In the genomic region with DNA sequence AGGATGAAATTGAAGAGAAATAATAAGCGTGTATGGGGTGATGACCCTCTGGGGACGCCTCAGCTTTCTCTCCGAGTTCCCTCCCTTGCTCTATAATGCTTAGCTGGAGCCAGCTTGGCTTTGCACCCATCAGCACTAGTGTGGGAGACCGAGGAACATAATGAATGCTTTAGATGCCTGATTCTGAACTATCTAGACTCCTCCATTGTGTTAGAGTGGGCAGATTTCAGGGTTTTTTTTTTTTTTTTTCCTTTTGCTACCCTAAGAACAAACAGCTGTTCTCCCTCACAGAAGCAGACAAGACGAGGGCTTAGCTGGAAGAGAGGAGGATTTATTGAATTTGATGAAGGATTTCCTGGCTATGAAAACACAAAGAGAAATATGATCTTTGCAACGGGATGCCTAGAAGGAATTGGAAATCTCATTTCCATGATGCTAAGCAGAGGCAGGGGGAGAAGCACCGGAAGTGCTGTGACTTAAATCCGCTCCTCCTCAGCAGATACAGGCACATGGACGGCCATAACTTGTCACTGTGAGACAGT, we compare ENCODE assay signal across 16 mouse cellular contexts.
DNase-seq lines count a peak whose midpoint lies in the region; ATAC-seq lines count a peak whose summit lies in the region.
"Had no signal": no experiment of that assay in that cellular context is flagged by ENCODE, and none has a peak within 500 bp of the region (broad histone marks: within the 10 kb centered on the region; RNA-seq: fewer than 3 reads in every experiment).

No protein-coding gene starts in this region.

- H3K9ac ChIP-seq in kidney, embryonic 14.5 days (ENCODE audit: low read depth, low read length), result no peak overlapping the region
- H3K9ac ChIP-seq in embryonic facial prominence, embryonic 13.5 days, result no peak overlapping the region
- H3K9ac ChIP-seq: forebrain, embryonic 13.5 days; liver, embryonic 13.5 days; midbrain, embryonic 13.5 days had no signal

- no peaks in the 10 kb centered on the region for H3K4me1 ChIP-seq in kidney, embryonic 14.5 days (ENCODE audit: control insufficient read depth, insufficient read depth, low read length)
- peaks cover 3% of the 10 kb centered on the region; the same call in 1 of the 2 replicates for H3K4me1 ChIP-seq in embryonic facial prominence, embryonic 13.5 days
- H3K4me1 ChIP-seq: forebrain, embryonic 13.5 days; liver, embryonic 13.5 days; midbrain, embryonic 13.5 days had no signal

- no peaks in the 10 kb centered on the region for H3K27me3 ChIP-seq in kidney, embryonic 14.5 days (ENCODE audit: control insufficient read depth, insufficient read depth, low read length)
- H3K27me3 ChIP-seq in embryonic facial prominence, embryonic 13.5 days, result no peaks in the 10 kb centered on the region
- H3K27me3 ChIP-seq: forebrain, embryonic 13.5 days; liver, embryonic 13.5 days; midbrain, embryonic 13.5 days had no signal

- DNase-seq in kidney, adult 9 months, result no peak
- peak; percentile 9 to 22 for DNase-seq in left cerebral cortex, adult 18-20 months (ENCODE audit: low spot score in 2 of 2)
- no peak for DNase-seq in left cerebral cortex, postnatal 10 days (ENCODE audit: extremely low spot score in 1 of 2, low spot score in 2 of 2)
- peak; percentile 30 for DNase-seq in mesoderm, embryonic 11.5 days (ENCODE audit: low read depth, low spot score)
- no peak for DNase-seq in gastrocnemius, postnatal 25 days
- DNase-seq: adrenal gland, postnatal 10 days; cerebellum, adult 9-10 months; gastrocnemius, adult 2 months; heart, postnatal 36 days; liver, embryonic 13.5 days; lung, postnatal 36 days had no signal

- H3K36me3 ChIP-seq in kidney, embryonic 14.5 days (ENCODE audit: control insufficient read depth, insufficient read depth, low read length), result no peaks in the 10 kb centered on the region
- no peaks in the 10 kb centered on the region for H3K36me3 ChIP-seq in embryonic facial prominence, embryonic 13.5 days
- H3K36me3 ChIP-seq: liver, embryonic 13.5 days; midbrain, embryonic 13.5 days had no signal

- H3K27ac ChIP-seq in kidney, embryonic 14.5 days (ENCODE audit: low read depth, low read length), result 0 out of 2 replicates have a peak overlapping the region, but pooled peaks have one; percentile 1
- H3K27ac ChIP-seq in embryonic facial prominence, embryonic 13.5 days, result 0 out of 2 replicates have a peak overlapping the region, but pooled peaks have one; percentile 28
- H3K27ac ChIP-seq: forebrain, embryonic 13.5 days; gastrocnemius, adult 2 months; left cerebral cortex, adult 2 months; liver, embryonic 13.5 days; midbrain, embryonic 13.5 days had no signal

- H3K4me3 ChIP-seq in kidney, embryonic 14.5 days (ENCODE audit: low read length), result no peak overlapping the region
- no peak overlapping the region for H3K4me3 ChIP-seq in embryonic facial prominence, embryonic 13.5 days
- H3K4me3 ChIP-seq: forebrain, embryonic 13.5 days; gastrocnemius, adult 2 months; left cerebral cortex, adult 2 months; liver, embryonic 13.5 days; midbrain, embryonic 13.5 days had no signal

- intact Hi-C loops in left cerebral cortex, postnatal 10 days (cut with DNase I), result no loop called here

- no peaks in the 10 kb centered on the region for H3K9me3 ChIP-seq in kidney, embryonic 14.5 days (ENCODE audit: control insufficient read depth, low read length)
- H3K9me3 ChIP-seq in embryonic facial prominence, embryonic 13.5 days, result no peaks in the 10 kb centered on the region
- H3K9me3 ChIP-seq: forebrain, embryonic 13.5 days; liver, embryonic 13.5 days; midbrain, embryonic 13.5 days had no signal

- 24% methylated on average over 9 of the region's 9 CpGs for WGBS in kidney, embryonic 14.5 days
- 35% methylated on average over 9 of the region's 9 CpGs for WGBS in embryonic facial prominence, embryonic 13.5 days

- ATAC-seq in kidney, embryonic 14.5 days (ENCODE audit: low FRiP score, low TSS enrichment), result peak; percentile 90
- no peak for ATAC-seq in embryonic facial prominence, embryonic 13.5 days (ENCODE audit: insufficient number of reproducible peaks, insufficient read depth, low FRiP score, low TSS enrichment, low read depth)
- ATAC-seq: forebrain, embryonic 13.5 days; midbrain, embryonic 13.5 days had no signal

- no peak overlapping the region for H3K4me2 ChIP-seq in kidney, embryonic 14.5 days (replicated peaks; ENCODE audit: low read depth, low read length)
- H3K4me2 ChIP-seq in embryonic facial prominence, embryonic 13.5 days, result no peak overlapping the region
- H3K4me2 ChIP-seq: forebrain, embryonic 13.5 days; liver, embryonic 13.5 days; midbrain, embryonic 13.5 days had no signal

Comparison
In these comparisons a context has a peak if more than half of its experiments do, and no peak if none do; other contexts are left out.
1. DNase-seq: peak in left cerebral cortex, adult 18-20 months (2 of 2) and mesoderm, embryonic 11.5 days (single experiment); none in kidney, adult 9 months (single experiment), left cerebral cortex, postnatal 10 days (0 of 2) and gastrocnemius, postnatal 25 days (single experiment).